Mouse (Mus musculus): ENCODE results near the gene Mtmr3.

Mtmr3 gene

DNA sequence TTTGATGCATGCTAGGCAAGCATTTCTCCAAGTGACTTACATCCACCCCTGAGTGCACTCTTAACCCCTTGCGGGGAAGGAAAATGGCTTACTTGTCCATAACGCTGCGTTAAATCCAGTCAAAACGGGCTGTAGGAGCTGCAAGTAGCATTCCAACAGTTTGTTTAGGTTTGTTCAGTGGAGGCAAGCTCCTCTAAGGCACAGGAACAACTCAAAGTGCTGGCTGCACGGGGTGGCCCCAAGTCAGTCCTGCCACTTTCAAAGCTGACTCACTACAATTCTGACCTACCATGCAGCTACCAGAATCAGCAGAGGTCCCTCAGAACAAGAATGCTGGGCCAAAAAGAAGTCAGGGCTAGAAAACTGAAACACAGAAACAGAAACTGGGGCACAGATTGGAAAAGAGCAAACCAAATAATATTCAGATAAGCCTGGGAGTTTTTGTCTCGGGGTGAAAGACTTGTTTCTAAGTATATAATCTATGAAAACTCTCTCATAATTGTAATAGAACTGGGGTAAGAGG, 72.5 kb downstream of the Mtmr3 start:
- DNase-seq (ENCODE audit: low spot score in 2 of 2), result no peak

DNA sequence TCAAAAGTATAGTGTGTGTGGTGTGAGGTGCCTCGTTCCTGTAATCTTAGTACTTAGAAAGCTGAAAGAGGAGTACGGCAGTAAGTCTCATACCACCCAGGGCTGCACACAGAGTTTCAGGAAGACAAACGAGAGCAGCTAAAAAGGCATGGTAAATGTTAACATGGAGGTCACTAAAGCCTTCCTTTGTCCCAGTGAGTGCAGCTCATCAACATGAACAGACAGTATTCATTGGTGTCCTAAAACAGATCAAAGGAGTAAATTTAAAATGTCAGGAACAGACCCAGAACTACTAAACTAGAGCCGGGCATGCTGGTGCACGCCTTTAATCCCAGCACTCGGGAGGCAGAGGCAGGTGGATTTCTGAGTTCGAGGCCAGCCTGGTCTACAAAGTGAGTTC, 75.7 kb downstream of the Mtmr3 start:
- no peak for DNase-seq (ENCODE audit: low spot score in 2 of 2)

DNA sequence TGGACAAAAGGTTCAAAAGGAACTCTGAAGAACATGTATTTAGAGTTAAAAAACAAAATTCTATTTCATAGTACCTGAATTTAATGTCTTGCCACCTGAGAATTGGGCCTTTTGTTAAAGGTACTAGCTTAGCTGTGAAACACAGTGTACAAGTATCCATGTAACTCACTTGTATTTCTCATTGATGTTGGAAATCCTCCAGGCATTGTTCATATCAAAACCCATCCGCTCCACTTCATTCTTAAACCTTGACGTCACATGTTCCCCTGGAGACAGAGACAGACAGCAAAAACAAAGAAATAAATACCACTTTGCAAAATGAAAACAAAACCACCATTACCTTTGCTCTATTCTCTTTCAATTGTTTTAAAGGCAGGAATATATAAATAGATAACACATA, 87.2 kb downstream of the Mtmr3 start:
- DNase-seq (ENCODE audit: low spot score in 2 of 2), result no peak

DNA sequence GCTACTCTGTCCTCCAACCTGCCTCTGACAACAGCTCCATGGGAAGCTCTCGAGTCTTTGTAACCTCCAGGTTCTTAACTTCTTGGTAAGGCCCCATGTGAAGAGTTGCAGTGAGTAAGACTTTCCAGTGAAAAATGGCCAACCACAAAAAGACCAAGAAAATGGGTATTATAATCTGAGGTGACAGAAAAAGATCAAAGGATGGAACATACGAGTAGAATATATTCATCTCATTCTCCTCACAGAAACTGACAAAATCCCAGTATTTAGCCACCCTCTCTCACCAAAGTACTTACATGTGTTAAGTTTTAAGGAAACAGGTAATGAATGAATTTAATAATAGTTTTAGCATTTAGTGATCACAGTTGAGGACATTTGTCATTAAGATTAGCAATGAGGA, 88.2 kb downstream of the Mtmr3 start:
- no peak for DNase-seq (ENCODE audit: low spot score in 2 of 2)

DNA sequence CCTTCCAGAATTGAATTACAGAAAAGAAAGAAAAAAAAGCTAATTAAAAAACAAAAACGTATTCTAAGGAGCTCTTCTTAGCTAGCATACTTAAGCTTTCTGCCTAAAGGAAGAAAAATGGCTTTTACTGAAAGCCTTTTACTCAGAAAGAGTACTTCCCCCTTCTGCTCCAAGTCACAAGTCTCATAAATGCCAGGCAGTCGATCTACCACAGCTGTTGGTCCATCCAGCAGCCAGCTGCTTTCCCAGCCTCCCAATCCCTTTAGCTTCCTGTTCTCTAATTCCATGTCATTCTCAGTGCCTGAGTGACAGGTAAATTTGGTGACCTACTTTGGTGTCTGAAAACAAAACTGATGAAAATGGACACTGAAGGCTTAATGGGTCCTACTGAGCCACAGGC, 92.5 kb downstream of the Mtmr3 start:
- no peak for DNase-seq (ENCODE audit: low spot score in 2 of 2)

DNA sequence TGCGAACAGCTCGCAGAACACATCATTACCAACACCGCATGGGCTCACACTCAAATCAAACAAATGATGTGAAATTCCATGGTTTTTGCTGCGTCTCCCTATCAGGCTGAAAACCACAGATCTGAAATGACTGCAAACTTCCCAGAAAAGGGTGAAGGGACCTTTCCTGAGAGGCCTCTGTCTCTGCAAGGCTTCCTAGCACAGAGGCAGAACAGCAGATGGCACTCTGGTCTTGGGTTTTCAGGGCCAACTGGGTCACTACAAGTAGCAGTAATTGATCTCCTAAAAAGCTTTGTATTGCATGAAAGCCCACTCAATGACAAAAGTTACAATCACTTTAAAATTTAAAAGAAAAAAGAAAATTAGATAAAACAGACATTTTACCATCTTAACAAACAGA, 93.8 kb downstream of the Mtmr3 start:
- DNase-seq (ENCODE audit: low spot score in 2 of 2), result no peak

DNA sequence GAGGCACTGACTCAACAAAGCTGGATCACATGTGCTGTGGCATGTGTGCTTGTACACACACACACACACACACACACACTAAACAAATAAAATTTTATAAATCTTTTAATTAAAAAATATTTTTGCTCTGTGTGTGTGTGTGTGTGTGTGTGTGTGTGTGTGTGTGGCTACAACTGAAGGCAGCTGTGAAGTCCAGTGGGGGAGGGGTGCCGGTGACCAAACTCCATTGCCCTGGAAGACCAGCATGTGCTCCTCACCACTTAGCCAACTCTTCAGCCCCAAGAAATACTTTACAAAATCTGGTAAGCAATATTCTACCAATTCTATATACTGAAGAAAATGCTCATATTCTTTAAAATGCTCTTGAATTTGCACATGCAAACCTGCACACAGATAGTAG, 94.4 kb downstream of the Mtmr3 start:
- DNase-seq (ENCODE audit: low spot score in 2 of 2), result no peak

DNA sequence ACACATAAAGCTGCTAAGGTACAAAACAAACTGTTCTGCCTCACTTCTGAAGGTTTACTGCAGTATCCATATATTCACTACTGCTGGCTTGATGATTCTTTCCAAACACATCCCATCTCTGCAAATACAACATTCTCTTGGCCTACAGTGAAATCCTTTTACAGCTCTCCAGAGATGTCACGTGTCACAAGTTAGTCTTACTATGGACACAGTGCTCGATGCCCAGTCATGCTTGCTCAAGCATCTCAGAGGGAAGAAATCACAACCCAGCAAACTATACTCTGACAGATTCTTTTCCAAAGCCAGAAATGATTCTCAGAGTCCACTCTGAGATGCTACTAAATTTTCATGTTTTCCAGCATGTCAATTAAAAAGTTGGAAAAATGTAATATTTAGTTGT, 95.2 kb downstream of the Mtmr3 start:
- no peak for DNase-seq (ENCODE audit: low spot score in 2 of 2)

DNA sequence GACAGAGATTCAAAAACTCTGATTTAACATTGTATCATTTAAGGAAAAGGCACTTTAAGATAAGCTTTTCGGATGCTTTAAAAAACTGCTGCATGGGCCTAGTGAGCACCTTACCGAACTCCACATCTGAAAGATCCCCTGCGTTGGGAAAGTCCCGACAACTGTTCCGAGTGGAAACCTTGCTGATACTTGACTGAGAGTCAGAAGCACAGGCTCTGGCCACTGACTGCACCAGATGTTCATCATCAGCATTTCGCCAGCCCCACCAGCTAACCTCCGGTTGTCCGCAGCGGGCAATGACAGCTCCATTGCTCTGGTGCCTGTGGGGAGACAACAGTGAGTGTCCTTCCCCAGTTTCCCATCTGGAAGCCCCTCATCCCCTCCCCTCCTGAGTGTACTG, 95.9 kb downstream of the Mtmr3 start:
- DNase-seq (ENCODE audit: low spot score in 2 of 2), result no peak

DNA sequence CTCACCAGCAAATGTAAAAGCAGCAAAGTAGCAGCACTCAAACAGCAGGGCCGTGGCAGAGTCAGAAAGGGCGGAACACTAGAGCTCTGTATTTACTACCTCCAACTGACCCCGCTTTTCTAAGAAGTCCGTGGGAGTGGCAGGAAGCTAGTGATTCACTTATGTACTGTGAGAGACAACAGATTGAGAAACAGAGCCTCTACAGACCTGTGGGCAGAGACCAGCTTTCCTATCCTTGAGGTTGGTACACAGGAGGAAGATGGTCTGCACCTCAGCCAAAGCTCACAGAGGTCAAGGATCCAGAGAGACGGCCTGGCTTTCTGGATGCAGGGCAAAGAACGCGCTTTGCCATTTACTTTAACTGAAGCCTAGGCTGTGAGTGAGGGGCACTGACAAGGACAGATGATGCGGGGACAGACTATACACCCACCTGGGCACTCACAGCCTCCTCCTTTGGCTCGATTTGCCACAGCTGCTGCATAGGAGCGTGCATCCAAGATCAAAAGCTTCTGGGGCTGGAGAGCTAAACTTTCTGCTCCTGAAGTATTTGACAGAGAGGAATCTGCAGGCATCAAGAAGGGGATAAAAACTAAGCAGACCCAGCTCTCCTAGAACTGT, 97.1 kb downstream of the Mtmr3 start:
- no peak for DNase-seq (ENCODE audit: low spot score in 2 of 2)

DNA sequence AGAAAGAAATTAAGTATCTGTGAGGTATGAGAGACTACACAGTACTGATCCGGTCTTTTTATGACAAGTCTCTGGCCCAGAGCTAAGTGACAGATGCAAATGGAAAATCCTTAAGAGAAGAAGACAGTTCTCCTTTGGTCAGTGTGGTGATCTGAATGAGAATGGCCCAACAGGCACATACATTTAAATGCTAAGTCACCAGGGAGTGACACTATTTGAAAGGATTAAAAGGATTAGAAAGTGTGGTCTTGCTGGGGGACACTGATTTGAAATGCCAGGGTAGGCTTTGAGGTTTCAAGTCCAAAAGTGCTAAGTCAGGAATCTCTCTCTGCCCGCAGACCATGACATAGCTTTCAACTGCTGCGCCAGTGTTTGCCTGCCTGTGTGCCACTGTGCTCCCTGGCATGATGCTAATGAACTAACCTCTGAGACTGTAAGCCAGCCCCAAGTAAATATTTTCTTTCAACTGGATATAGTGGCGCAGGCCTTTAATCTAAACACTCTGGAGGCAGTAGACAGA, 99.6 kb downstream of the Mtmr3 start:
- DNase-seq (ENCODE audit: low spot score in 2 of 2), result no peak

DNA sequence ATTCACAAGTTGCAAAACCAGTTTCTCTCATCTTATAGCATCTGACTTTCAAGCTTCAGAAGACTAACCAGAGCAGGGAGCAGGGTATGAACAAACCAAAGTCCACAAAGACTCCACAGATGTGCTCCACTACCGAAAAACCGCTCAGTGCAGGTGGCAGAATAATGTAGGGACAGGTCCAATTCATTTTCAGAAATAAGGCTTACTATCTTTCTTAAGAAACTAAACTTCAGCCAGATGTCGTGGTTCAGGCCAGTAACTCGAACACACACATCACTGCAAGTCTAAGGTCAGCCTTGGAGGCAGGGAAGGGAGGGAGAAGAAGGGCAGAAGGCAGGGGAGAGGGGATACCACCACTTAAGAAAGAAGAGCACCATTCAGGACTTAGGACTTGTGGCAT, 105.5 kb downstream of the Mtmr3 start:
- no peak for DNase-seq (ENCODE audit: low spot score in 2 of 2)

DNA sequence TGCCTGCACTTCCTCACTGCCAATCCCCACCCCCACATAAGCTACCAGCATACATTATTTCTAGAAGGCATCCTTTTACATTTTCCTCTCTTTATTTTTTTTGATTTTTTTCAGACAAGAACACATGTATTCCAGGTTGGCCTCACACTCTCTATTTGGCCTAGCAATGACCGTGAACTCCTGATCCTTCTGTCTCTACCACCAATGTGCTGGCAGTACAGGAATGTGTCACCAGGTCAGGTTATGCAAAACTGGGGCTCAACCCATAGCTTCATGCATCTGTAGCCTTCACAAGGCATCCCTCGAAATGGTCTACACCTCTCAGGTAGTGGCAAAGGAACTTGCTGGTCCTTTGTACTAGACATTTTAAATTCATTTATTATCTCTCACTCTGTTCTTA, 105.9 kb downstream of the Mtmr3 start:
- DNase-seq (ENCODE audit: low spot score in 2 of 2), result no peak

DNA sequence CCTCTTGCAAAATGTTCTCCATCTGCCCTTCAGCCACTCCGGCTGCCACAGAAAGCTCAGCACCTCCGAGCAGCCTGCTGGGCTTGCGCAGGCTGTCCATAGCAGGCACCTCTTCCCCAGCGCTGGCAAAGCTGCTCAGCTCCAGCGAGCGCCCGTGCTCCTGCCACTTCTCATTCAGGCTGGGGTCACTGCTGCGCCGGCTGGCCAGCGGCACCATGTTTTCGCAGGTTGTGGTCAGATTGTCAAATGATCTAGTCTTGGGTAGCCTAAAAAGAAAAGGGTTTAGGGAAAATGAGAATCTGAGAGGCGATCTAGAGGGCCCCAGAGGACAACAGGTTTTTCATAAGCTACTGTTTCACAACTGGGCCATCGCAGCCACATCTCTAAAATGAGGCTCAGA, 106.3 kb downstream of the Mtmr3 start:
- no peak for DNase-seq (ENCODE audit: low spot score in 2 of 2)

DNA sequence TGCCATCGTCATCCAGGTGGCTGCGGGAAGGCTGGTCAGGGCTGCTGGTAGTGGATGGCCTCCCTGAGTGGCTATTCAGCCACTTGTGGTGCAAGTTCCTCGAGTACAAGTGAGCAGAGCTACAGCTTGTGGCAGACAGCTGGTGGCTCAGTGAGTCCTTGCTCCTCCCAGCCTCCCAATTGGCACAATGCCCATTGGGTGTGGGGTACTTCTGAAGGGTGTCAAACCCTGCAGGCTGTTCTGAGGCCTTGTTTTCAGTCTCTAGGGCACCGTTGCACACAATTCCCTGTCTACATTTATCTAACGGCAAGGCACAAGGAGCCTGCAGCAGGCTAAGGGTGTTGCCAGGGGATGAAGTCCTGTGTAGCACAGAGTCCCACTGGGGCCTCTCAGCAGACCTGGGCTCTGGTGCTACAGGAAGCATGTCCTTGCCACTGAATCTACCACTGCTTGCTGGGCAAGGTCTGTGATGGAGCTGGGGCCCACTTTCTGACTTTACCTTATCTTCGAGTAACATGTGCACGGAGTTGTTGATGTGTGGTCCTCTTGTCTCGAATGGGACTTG, 107.2 kb downstream of the Mtmr3 start:
- no peak for DNase-seq (ENCODE audit: low spot score in 2 of 2)

DNA sequence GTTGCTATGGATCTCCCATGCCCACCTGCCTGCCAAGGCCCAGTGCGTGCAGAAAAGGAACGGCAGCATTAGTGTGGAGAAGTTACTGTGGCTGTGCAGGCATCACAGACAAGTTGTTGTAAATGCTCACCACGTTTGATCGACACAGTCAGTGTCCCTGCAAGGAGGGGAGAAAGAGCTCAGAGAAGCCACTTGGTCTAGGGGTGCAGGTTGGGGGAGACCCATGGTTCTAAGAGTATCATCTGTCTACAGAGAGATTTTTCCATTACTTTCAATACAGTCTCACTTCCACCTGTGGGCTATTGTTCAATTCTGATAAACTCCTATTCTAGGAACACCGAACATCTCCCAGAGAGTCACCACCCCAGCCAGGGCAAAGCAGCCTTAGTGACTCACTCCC, 110.1 kb downstream of the Mtmr3 start:
- DNase-seq (ENCODE audit: low spot score in 2 of 2), result no peak

DNA sequence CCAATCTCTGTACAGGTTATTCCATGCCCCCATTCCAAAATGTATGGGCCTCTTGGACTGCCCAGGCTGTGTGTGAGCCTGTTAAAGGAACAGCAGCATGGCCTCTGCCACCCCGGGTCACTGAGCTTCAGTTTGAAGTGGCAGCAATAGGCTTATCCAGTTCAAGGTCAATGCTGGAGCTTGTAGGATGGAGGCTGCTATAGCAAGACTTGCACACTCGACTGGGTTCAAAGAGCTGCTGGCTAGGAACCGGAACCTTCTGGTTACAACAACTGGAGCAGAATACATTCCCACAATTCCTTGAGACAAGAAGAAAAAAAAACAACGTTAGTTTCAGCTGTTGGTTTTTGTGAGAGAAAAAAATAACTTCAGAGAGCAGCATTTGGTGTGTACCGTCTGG, 112.0 kb downstream of the Mtmr3 start:
- DNase-seq (ENCODE audit: low spot score in 2 of 2), result no peak

DNA sequence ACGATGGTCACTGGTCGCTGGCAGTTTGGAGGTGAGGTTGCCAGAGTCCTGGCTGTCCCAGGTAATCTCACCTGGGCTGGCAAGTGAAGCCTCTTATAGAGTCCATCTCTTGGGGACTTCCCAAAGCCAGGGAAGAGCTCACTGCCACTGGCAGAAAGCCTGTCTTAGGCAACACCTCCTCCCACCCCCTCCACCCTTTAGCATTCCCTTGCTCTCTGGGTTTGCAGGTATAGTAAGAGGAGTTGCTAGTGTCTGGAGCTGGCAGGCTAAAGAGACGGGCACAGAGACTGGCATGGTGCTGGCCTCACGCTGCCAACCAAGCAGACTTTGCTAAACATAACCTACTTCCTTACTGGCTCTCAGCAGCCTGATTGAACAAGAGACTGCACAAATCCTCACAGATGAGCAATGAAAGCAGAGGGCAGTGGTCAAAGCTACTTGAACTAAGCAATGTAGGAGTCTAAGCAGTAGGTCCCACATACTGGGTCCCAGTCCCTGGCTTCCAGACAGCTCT, 118.4 kb downstream of the Mtmr3 start:
- no peak for DNase-seq (ENCODE audit: low spot score in 2 of 2)

DNA sequence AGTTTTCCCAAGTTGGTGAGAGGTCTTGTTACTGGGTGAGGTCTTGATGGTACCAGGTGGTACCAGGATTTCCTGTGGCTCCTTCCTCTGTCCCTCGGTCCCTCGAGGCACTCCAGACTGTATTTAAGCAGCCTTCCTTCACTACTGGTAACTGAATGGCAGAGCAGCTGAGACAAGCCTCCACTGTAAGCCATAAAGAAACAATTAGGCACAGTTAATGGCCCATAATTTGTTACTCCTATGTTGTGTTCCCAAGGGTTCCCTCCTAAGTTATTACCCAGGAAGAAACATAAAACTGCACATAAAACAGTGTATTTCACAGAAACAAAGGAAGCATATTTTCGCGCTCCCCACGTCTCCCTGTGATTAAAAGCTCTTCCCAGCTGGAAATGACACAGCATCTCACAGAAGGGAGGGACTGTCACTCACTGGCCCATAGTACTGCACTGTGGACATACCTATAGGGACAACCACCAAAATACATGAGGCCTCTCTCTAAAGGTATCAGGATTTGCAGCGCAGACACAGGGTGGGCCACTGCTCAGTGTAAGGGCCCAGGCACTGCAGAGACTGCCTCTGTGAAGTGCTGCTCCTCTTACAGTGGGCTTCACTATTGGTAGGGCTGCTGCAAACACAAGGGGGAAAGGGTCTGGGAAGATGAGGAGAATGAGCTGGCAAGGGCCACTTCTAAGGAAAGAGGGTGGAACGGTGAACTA, 122.0 kb downstream of the Mtmr3 start:
- no peak for DNase-seq (ENCODE audit: low spot score in 2 of 2)

DNA sequence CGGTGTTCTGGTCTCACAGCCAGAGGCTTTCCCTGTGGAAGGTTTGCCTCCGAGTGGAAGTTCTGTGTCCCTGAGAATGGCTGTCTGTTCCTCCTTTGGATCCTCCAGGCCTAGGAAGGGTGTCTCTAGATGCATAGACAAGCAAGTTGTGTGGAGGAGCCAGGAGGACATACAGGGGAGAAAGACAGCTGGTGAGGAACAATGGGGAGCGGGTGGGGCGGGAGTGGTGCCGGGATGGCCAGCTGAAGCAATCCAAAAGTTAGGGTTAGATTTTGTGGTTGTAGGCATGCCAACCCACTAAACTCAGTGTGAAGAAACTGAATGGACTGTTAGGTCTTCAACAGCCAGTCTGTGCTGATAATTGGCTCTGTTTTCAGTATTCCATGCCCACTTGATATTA, 122.9 kb downstream of the Mtmr3 start:
- no peak for DNase-seq (ENCODE audit: low spot score in 2 of 2)

DNA sequence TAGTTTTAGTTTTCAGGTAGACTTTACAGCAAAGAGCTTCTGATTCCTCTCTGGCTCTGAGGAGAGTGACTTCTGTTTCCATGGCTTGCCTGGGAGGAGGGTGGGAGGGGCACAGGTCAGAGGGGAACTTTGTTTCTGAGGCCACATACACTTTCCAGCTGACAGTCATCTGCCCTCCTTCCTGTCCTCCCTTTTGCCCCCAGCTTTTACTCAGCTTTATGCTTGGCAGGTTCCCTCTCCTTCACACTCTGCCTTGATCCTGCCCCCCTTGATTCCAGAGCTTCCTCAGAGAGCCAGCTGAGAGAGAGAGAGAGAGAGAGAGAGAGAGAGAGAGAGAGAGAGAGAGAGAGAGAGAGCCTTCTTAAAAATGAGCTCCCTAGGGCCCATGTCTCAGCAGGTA, 123.4 kb downstream of the Mtmr3 start:
- no peak for DNase-seq (ENCODE audit: low spot score in 2 of 2)

DNA sequence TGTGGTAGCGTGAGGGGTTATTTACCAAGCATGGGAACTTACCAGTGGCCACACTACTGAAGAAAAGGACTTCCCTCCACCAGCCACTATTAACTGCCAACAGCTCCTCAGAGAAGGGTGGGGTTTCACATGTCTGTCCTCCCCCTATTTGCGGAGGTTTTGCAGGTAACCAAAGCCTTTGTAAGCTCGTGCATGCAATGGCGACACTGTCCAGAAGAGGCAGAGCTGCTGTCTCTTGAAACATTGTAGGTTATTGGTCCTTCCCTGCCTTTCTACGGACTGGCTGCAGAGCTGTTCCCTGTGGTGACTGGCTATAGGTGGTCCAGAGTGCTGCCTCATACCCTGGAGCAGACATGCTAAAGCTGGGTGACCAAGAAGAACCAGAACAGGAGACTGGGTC, 125.6 kb downstream of the Mtmr3 start:
- DNase-seq (ENCODE audit: low spot score in 2 of 2), result no peak

DNA sequence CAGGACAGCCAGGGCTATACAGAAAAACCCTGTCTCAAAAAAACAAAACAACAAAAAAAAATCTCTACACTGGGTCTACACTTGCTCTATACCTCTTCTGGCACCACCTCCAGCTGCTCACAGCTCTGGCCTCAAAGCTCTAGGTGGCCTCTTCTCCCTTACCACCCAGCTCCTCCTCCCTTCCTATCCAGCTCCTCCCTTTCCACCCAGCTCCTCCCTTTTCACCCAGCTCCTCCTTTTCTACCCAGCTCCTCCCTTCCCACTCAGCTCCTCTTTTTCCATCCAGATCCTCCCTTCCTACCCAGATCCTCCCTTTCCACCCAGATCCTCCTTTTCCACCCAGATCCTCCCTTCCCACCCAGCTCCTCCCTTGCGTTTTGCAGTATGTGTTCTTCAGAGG, 127.2 kb downstream of the Mtmr3 start:
- no peak for DNase-seq (ENCODE audit: low spot score in 2 of 2)

Measured in spleen, postnatal 36 days (tissue).